Mouse (Mus musculus) forebrain, embryonic 11.5 days (tissue): ENCODE results near the gene S100g. TPM values are rescaled to one million over a fixed set of nuclear protein-coding genes. Genes with fewer than 3 reads are reported as not detected.

Source experiments
- ATAC-seq: fragments of 200-750 bp; cut with Nextera tagmentation; replicated peaks from 2 replicates; pipeline ENCODE4 v1.8.0; 2017; ENCODE audit warnings: moderate TSS enrichment; ENCODE audit not compliant: low FRiP score
- DNase-seq: peaks from one replicate; pipeline ENCODE4 v3.0.0-alpha.2; 2017; ENCODE audit warnings: low spot score
- H3K27ac ChIP-seq: fragments of 300-500 bp; sonication (generic); 2 replicates; pipeline ENCODE4 v1.5.1; 2014; ENCODE audit warnings: low read depth, low read length
- H3K27me3 ChIP-seq: fragments of 300-500 bp; sonication (generic); 2 replicates; pipeline ENCODE4 v1.6.1; 2014; ENCODE audit warnings: mild to moderate bottlenecking, low read length, mixed read lengths; ENCODE audit not compliant: control insufficient read depth, insufficient read depth
- H3K36me3 ChIP-seq: fragments of 300-500 bp; sonication (generic); 2 replicates; pipeline ENCODE4 v1.6.1; 2014; ENCODE audit warnings: mild to moderate bottlenecking, low read length, moderate library complexity, mixed read lengths; ENCODE audit not compliant: control insufficient read depth, insufficient read depth
- H3K4me1 ChIP-seq: fragments of 300-500 bp; sonication (generic); replicated peaks from 2 replicates; pipeline ENCODE4 v1.6.1; 2014; ENCODE audit warnings: low read length, mixed read lengths; ENCODE audit not compliant: control insufficient read depth, insufficient read depth
- H3K4me2 ChIP-seq: fragments of 300-500 bp; sonication (generic); 2 replicates; pipeline ENCODE4 v1.6.1; 2014; ENCODE audit warnings: low read depth, mild to moderate bottlenecking, low read length, moderate library complexity, mixed read lengths; ENCODE audit not compliant: severe bottlenecking
- H3K4me3 ChIP-seq: fragments of 300-500 bp; sonication (generic); 2 replicates; pipeline ENCODE4 v1.5.1; 2014; ENCODE audit warnings: low read depth, low read length
- H3K9ac ChIP-seq: fragments of 300-500 bp; sonication (generic); 2 replicates; pipeline ENCODE4 v1.6.1; 2014; ENCODE audit warnings: low read length
- H3K9me3 ChIP-seq: fragments of 300-500 bp; sonication (generic); 2 replicates; pipeline ENCODE4 v1.6.1; 2016; ENCODE audit warnings: low read length, mixed read lengths; ENCODE audit not compliant: control insufficient read depth
- WGBS: fragments of 180-500 bp; shearing (Covaris S2); extraction: QIAGEN DNeasy Blood & Tissue Kit; methylation state at CpG from one replicate; pipeline ENCODE4 v1.1.7; 2014; 5-methylcytosine and 5-hydroxymethylcytosine counted together
- polyA plus RNA-seq: library from polyadenylated mRNA; unstranded; fragments of >200 nt; fragmentation: Nextera tagmentation; extraction: Ambion mirVana; gene quantifications from 2 replicates; pipeline ENCODE4 v1.2.1, GENCODE M21; 2014

Gene S100g
- polyA plus RNA-seq = not detected in 2 replicates

DNA sequence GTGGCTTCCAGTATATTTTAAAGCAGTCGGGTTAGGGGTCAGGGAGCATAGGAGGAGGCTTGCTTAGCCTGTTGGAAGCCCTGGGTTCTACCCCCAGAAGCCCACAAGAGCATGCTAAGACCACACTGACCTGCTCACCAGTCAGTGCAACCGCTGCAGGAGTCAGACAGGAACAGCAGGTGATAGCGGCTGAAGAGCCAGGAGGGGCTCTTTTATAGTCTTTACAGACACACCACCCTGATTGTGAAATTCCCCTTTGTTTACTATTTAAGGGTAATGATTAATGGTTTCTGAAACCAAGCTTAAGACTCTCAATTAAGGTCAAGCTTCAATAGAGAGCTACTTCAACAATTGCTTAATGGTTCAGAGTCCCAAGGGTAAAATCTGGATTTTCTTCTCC lies at the start of gene S100g:
Gene S100g, minus strand, starts transcription at position 217 of the 400 bp plus-strand sequence.
- H3K27ac ChIP-seq = no peak within 1 kb of the TSS
- H3K4me3 ChIP-seq = no peak within 1 kb of the TSS
- H3K4me2 ChIP-seq = no peak within 1 kb of the TSS
- no peaks in the 10 kb centered on the region for H3K9me3 ChIP-seq
- 38% methylated on average over 3 of the region's 3 CpGs for WGBS
- no peak within 1 kb of the TSS for H3K9ac ChIP-seq
- ATAC-seq (no peak), DNase-seq (no peak)
- H3K27me3 ChIP-seq = peaks cover 2% of the 10 kb centered on the region; the same call in 1 of the 2 replicates
- H3K4me1 ChIP-seq = no peaks in the 10 kb centered on the region
- H3K36me3 ChIP-seq = no peaks in the 10 kb centered on the region

DNA sequence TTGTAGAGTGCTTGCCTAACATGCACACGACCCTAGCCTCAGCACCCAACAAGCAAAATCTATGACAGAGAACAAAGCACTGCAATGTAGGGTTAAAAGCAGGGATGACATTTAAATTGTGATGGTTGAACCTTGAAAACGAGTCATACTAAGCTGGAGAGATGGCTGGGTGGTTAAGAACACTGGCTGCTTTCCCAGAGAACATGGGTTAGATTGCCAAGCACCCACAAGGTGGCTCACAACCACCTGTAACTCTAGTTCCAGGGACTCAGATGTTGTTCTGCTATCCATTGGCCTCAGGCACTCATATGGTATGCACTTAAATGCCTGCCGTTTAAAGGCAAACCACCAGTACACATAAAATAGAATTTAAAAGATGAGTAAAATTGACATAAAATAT lies 27.7 kb upstream of the S100g start:
- ATAC-seq (no peak), DNase-seq (no peak)
- Histone ChIP-seq H3K27me3 (no peaks in the 10 kb centered on the region; the same call in 1 of the 2 replicates), H3K4me1 (no peaks in the 10 kb centered on the region), H3K9me3 (no peaks in the 10 kb centered on the region), H3K27ac (no peak overlapping the region), H3K36me3 (no peaks in the 10 kb centered on the region), H3K9ac (no peak overlapping the region), H3K4me2 (no peak overlapping the region), H3K4me3 (no peak overlapping the region)
- 76% methylated on average over 3 of the region's 3 CpGs for WGBS

DNA sequence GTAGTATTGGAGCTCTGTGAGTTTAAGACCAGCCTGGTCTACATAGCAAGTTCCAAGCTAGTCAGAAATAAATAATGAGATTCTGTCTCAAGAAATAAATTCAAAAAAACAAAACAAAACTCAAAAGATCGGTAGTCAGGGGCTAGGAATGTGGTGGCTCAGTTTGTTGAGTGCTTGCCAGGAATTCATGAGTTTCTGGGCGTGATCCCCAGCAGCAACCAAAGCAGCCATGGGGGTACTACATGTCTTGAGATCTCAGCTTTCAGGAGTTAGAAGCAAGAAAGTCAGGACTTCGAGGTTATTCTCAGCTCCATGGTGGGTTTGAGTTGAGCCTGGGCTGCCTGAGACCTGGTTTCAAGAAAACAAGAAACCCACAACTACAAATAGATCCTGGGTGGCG lies 27.0 kb upstream of the S100g start:
- Histone ChIP-seq H3K9me3 (no peaks in the 10 kb centered on the region), H3K4me1 (no peaks in the 10 kb centered on the region), H3K27ac (no peak overlapping the region), H3K9ac (no peak overlapping the region), H3K36me3 (no peaks in the 10 kb centered on the region), H3K4me2 (no peak overlapping the region), H3K27me3 (no peaks in the 10 kb centered on the region; the same call in 1 of the 2 replicates), H3K4me3 (no peak overlapping the region)
- 90% methylated on average over 4 of the region's 4 CpGs for WGBS
- DNase-seq = no peak
- no peak for ATAC-seq

DNA sequence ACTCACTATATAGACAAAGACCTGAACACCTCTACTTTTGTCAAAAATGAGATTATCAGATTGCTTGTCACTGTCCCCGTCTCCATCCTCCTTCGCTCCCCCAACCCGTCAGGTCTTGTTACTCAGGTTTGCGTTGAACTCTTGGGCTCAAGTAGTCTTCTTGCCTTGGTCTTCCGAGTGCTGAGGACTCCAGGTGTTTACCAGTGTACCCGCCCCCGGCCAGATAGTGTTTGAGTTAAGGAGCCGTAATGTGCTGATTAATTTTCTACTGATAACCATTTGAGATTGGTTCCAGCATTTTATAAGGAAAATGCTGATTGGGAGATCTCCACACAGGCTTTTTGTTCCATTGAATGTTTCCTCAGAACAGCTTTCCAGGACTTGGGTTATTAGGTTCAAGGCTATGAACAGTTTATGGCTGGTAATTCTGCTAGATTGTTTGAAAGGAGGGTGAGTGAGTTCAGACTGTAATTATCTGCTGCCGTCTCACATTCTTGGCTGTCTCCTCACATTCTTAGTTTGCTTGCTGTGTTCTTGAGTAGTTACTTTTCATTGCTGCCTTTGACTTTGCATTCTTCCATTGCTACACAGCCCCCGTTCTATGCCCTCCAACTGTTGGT lies 22.6 kb upstream of the S100g start:
- Histone ChIP-seq H3K27me3 (no peaks in the 10 kb centered on the region), H3K27ac (no peak overlapping the region), H3K4me2 (no peak overlapping the region), H3K36me3 (no peaks in the 10 kb centered on the region), H3K9ac (no peak overlapping the region), H3K4me1 (no peaks in the 10 kb centered on the region), H3K4me3 (no peak overlapping the region), H3K9me3 (no peaks in the 10 kb centered on the region)
- WGBS = 98% methylated on average over 10 of the region's 10 CpGs
- DNase-seq = no peak
- no peak for ATAC-seq

DNA sequence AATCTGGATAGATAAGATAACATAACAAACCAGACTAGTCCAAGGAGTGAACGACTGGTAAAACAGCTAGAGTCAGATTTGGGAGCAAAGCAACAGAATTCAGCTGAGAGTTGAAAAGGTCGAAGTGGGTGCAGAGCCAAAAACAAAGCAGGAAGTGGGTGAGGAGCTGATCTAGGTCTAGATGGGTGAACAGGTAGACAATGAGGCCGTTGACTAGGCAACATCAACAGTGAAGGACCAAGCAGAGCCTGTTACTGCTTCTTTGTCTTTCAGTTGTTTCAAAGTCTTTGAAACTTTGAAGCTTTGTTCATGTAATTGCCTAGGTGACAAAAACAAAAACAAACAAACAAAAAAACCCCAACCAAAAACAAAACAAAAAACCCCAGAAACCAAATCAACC lies 11.8 kb upstream of the S100g start:
- no peaks in the 10 kb centered on the region for H3K9me3 ChIP-seq
- ATAC-seq = no peak
- 91% methylated on average over 3 of the region's 3 CpGs for WGBS
- DNase-seq = no peak
- H3K9ac ChIP-seq = no peak overlapping the region
- no peak overlapping the region for H3K4me3 ChIP-seq
- H3K27me3 ChIP-seq = no peaks in the 10 kb centered on the region
- H3K36me3 ChIP-seq = no peaks in the 10 kb centered on the region
- no peak overlapping the region for H3K4me2 ChIP-seq
- no peaks in the 10 kb centered on the region for H3K4me1 ChIP-seq
- no peak overlapping the region for H3K27ac ChIP-seq

DNA sequence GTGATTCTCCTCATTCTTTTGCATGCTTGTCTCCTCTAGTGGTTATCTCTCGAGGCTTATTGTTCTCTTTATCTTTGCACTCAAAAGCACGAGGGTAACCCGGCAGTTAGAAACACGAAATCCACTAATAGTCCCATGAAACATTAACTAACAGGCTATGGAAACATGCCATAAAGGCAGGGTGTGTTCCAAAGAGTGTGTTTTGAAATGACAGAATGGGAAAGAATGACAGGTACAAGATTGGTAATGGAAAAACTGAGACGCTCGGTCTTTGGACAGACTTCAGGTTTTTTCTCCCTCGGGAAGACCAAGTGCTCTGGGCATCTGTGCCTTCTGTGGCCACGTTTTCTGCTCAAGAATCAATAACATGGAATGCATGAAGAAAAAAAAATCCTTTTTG lies 3.1 kb upstream of the S100g start:
- DNase-seq = no peak
- Histone ChIP-seq H3K4me2 (no peak overlapping the region), H3K36me3 (no peaks in the 10 kb centered on the region), H3K4me1 (no peaks in the 10 kb centered on the region), H3K27me3 (peaks cover 2% of the 10 kb centered on the region; the same call in 1 of the 2 replicates), H3K9me3 (no peaks in the 10 kb centered on the region), H3K4me3 (no peak overlapping the region), H3K9ac (no peak overlapping the region), H3K27ac (no peak overlapping the region)
- no peak for ATAC-seq
- 82% methylated on average over 8 of the region's 8 CpGs for WGBS

DNA sequence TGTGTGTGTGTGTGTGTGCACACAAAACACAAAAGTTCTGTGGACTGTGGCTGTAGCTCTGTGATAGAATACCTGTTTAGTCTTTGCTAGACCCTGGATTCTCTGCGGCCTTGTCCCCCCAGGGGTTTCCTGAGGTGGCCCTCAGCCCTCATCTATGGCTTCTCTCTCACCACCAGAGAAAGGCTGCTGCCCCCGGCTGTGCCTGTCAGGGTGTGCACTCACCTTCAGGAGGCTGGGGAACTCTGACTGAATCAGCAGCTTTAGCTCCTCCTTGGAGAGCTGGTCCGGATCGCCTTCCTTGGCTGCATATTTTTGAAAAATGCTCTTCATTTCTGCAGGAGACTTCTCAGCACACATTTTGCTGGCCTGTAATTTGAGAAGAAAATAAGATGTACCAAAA lies 559 bp downstream of the S100g start:
- ATAC-seq (no peak), DNase-seq (no peak)
- Histone ChIP-seq H3K27me3 (peaks cover 2% of the 10 kb centered on the region; the same call in 1 of the 2 replicates), H3K4me1 (no peaks in the 10 kb centered on the region), H3K4me2 (no peak overlapping the region), H3K36me3 (no peaks in the 10 kb centered on the region), H3K9me3 (no peaks in the 10 kb centered on the region), H3K27ac (no peak overlapping the region), H3K9ac (no peak overlapping the region), H3K4me3 (no peak overlapping the region)
- WGBS = 46% methylated on average over 4 of the region's 4 CpGs

DNA sequence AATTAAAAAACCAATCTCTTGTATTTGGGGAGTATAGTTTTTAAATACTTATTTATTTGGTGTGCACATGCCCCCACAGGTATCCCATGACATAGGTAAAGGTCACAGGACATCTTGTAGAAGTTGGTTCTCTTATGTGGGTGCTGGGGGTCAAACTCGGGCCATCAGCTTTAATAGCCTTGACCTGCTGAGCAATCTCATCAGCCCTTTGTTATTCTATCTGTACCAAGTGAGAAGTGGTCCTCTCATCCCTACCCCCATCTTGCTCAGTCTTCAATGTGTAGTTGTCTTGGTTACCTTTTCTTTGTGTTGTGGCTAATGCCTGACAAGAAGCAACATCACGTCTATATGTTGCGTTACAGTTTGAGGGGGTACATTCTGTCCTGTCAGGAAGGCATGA lies 6.5 kb downstream of the S100g start:
- no peaks in the 10 kb centered on the region for H3K4me1 ChIP-seq
- H3K27me3 ChIP-seq = peaks cover 2% of the 10 kb centered on the region; the same call in 1 of the 2 replicates
- no peak overlapping the region for H3K4me3 ChIP-seq
- H3K36me3 ChIP-seq = no peaks in the 10 kb centered on the region
- H3K9me3 ChIP-seq = no peaks in the 10 kb centered on the region
- H3K9ac ChIP-seq = no peak overlapping the region
- 86% methylated on average over 3 of the region's 3 CpGs for WGBS
- no peak overlapping the region for H3K27ac ChIP-seq
- no peak overlapping the region for H3K4me2 ChIP-seq
- no peak for ATAC-seq
- DNase-seq = no peak

DNA sequence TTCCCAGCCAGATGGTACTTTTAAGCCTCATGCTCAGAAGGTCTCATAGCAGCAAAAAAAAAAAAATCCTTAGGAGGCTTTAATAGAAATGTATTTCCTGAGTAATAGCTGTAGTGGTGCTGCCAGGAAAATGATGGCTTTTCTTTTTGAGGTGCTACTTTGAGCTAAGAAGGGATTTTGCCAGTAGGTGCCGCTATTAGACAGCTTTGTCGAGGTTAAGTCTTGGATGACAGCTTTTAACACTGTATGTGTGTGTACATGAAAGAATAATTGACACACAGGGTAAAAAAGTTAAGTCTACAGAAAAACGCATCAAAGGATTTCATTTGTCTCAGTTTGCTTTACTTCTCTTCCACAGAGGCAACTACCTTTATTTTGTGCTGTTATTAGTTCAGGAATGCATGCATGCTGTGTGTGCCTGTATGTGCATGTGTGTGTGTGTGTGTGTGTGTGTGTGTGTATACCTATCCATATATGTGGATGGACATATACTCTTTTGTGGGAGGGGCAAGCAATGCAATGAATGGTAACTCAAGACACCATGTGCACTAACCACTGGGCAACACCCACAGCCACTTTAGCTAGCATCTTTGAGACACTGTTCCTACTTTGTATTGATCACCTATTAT lies 14.5 kb downstream of the S100g start:
- DNase-seq = no peak
- H3K4me2 ChIP-seq = no peak overlapping the region
- ATAC-seq = no peak
- H3K27me3 ChIP-seq = no peaks in the 10 kb centered on the region
- no peaks in the 10 kb centered on the region for H3K4me1 ChIP-seq
- no peak overlapping the region for H3K9ac ChIP-seq
- no peaks in the 10 kb centered on the region for H3K36me3 ChIP-seq
- no peak overlapping the region for H3K27ac ChIP-seq
- 37% methylated on average over 3 of the region's 3 CpGs for WGBS
- H3K9me3 ChIP-seq = no peaks in the 10 kb centered on the region
- H3K4me3 ChIP-seq = no peak overlapping the region
